Mouse (Mus musculus) liver, adult 2 months (tissue): ENCODE measurements around the gene Eif1ax. TPM values are rescaled to one million over a fixed set of nuclear protein-coding genes. Genes with fewer than 3 reads are reported as not detected.
"Not testable (repeated sequence)": the region's sequence is repeated elsewhere in the genome, so short reads cannot be mapped to it uniquely, and the experiment has no call there.

Experiments
- DNase-seq: peaks from one replicate; pipeline ENCODE4 v3.0.0-alpha.2; 2011; ENCODE audit warnings: low read depth, low spot score; ENCODE audit errors: extremely low read depth
- H3K27ac ChIP-seq: fragments of 200-500 bp; replicated peaks from 2 replicates; pipeline ENCODE4 v1.5.1; 2012; ENCODE audit warnings: low read depth, mild to moderate bottlenecking, control low read depth, inconsistent platforms, low read length; ENCODE audit not compliant: insufficient read depth
- H3K27me3 ChIP-seq: fragments of 200-500 bp; 2 replicates; pipeline ENCODE4 v1.6.1; 2012; ENCODE audit warnings: mild to moderate bottlenecking, moderate library complexity, low read length, inconsistent platforms; ENCODE audit not compliant: control insufficient read depth, insufficient read depth
- H3K36me3 ChIP-seq: fragments of 200-500 bp; 2 replicates; pipeline ENCODE4 v1.6.1; 2012; ENCODE audit warnings: low read length, inconsistent platforms; ENCODE audit not compliant: control insufficient read depth, insufficient read depth
- H3K4me1 ChIP-seq: fragments of 200-500 bp; 2 replicates; pipeline ENCODE4 v1.6.1; 2011; ENCODE audit warnings: low read length; ENCODE audit not compliant: control insufficient read depth, insufficient read depth
- H3K4me3 ChIP-seq: fragments of 200-500 bp; 2 replicates; pipeline ENCODE4 v1.5.1; 2011; ENCODE audit warnings: low read depth, mild to moderate bottlenecking, control low read depth, low read length, moderate library complexity; ENCODE audit not compliant: insufficient read depth
- H3K79me2 ChIP-seq: fragments of 200-500 bp; 2 replicates; pipeline ENCODE4 v1.6.1; 2012; ENCODE audit warnings: inconsistent platforms, mild to moderate bottlenecking, low read length, moderate library complexity; ENCODE audit not compliant: control insufficient read depth, insufficient read depth
- H3K9ac ChIP-seq: fragments of 200-500 bp; 2 replicates; pipeline ENCODE4 v1.6.1; 2012; ENCODE audit warnings: low read depth, mild to moderate bottlenecking, control low read depth, inconsistent platforms, low read length
- CTCF ChIP-seq: fragments of 200-500 bp; IDR thresholded peaks from 2 replicates; pipeline ENCODE4 v1.5.1; 2011; ENCODE audit warnings: low read depth, low read length, control low read depth
- POLR2A ChIP-seq: fragments of 200-500 bp; IDR thresholded peaks from 2 replicates; pipeline ENCODE4 v1.6.1; 2011; ENCODE audit warnings: low read length, control low read depth; ENCODE audit not compliant: insufficient read depth; ENCODE audit errors: extremely low read depth
- WGBS: fragments of 180-500 bp; shearing (Covaris S2); methylation state at CpG from one replicate; pipeline ENCODE4 v1.1.7; 2018; 5-methylcytosine and 5-hydroxymethylcytosine counted together
- polyA plus RNA-seq: library from polyadenylated mRNA; depleted of rRNA; stranded (reverse); fragments of >200 nt; gene quantifications from 2 replicates; pipeline ENCODE4 v1.2.3, GENCODE M21; 2012; rRNA removed
- total RNA-seq: library from RNA; depleted of rRNA; stranded (reverse); fragments of >200 nt; gene quantifications from 2 replicates; pipeline ENCODE4 v1.2.3, GENCODE M21; 2014; rRNA removed

The Eif1ax gene
- total and polyA plus RNA-seq, 2 experiments: 13.8 to 49.5 TPM

DNA sequence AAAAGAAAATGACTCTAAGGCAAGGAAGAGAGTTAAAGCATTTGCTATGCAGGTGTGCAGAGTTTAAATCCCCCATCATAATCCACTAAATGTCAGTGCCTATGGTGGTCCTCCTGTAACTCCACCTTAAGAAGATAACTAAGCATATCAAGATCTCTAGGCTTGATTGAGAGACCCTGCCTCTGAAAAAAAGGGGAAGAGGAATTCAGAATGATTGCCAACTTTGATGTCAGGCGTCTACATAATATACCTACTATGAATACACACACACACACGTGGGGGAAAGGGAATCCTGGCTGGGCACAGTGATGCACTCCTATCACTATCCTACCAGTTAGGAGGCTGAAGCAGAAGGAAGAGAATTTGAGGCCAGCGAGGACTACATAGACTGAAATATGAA is 19.3 kb downstream of the Eif1ax start:
- no peak for DNase-seq
- Histone ChIP-seq H3K27me3 (no peaks in the 10 kb centered on the region), H3K36me3 (no peaks in the 10 kb centered on the region; the same call in 1 of the 2 replicates), H3K9ac (no peak overlapping the region), H3K27ac (no peak overlapping the region), H3K4me3 (no peak overlapping the region), H3K79me2 (no peaks in the 10 kb centered on the region), H3K4me1 (no peaks in the 10 kb centered on the region)
- TF ChIP-seq POLR2A (no peak), CTCF (no peak)
- 72% methylated on average over 3 of the region's 3 CpGs for whole genome bisulfite sequencing

DNA sequence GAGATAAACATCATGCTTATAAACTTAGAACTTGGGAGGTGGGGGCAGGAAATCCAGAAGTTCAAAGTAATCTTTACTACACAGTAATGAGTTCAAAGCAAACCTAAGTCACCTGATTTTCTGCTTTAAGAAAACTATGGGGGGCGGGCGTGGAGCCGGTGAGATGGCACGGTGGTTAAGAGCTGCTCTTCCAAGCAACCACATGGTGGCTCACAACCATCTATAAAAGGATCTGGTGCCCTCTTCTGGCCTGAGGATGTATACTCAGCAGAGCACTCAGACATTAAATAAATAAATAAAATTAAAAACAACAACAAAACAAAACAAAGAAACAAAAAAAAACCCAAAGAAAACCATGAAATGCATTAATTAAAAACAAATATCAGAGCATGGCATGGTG is 37.3 kb downstream of the Eif1ax start:
- H3K4me1 ChIP-seq: no peaks in the 10 kb centered on the region
- H3K4me3 ChIP-seq: no peak overlapping the region
- H3K27me3 ChIP-seq: 0 out of 2 replicates have a peak, but pooled peaks cover under 1% of the 10 kb centered on the region
- TF ChIP-seq POLR2A (no peak), CTCF (peak; percentile 33)
- no peak overlapping the region for H3K9ac ChIP-seq
- H3K27ac ChIP-seq: no peak overlapping the region
- WGBS: 8% methylated on average over 4 of the region's 4 CpGs
- peak; percentile 4 for DNase-seq
- H3K79me2 ChIP-seq: no peaks in the 10 kb centered on the region
- H3K36me3 ChIP-seq: no peaks in the 10 kb centered on the region

DNA sequence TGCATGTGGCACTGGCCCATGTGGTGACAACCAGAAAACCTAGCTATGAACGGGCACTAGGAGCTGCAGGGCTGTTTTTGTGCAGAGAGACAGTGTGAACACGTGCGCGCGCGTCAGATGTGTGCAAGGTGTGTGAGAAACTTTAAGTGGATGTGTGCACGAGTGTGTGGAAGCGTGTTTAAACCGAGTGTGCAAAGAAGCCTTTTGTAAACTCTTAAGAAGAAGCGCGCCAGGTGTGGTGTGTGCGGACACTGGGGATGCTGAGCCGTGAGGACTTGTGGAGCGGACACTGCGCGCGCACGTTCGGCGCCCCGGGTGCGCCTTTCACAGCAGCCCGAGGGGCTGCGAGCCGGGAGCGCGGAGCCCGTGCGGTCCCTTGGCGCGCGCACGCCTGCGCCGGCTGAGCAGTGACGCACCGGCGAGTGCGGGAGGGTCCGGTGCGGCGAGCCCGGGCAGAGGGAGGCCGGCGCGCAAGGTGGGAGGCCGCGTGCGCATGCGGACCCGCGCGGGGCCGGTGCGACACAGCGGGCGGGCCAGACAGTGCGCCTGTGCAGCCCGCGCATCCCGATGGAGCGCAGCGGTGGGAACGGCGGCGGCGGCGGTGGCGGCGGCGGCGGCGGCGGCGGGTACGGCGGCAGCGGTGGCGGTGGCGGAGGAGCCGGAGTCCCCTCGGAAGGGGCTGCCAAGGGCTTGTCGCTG is 42.3 kb downstream of the Eif1ax start, which contains the start of gene Map7d2:
Gene Map7d2, plus strand, starts transcription at position 443 of the 699 bp plus-strand sequence.
- Histone ChIP-seq H3K4me1 (no peaks in the 10 kb centered on the region), H3K27ac (no peak within 1 kb of the TSS), H3K9ac (no peak within 1 kb of the TSS), H3K36me3 (no peaks in the 10 kb centered on the region), H3K4me3 (peak within 1 kb of the TSS; percentile 16; the same call in 1 of the 2 replicates), H3K27me3 (peaks cover 10% of the 10 kb centered on the region), H3K79me2 (no peaks in the 10 kb centered on the region)
- 12% methylated on average over 45 of the region's 83 CpGs for WGBS
- TF ChIP-seq POLR2A: no peak
- no peak for TF ChIP-seq CTCF
- DNase-seq: no peak

GRCm38 (mm10) chrX:159414829-159415673 is 43.1 kb downstream of the Eif1ax start:
- Histone ChIP-seq H3K27me3 (peaks cover 10% of the 10 kb centered on the region), H3K9ac (no peak overlapping the region), H3K79me2 (no peaks in the 10 kb centered on the region), H3K27ac (no peak overlapping the region), H3K4me1 (no peaks in the 10 kb centered on the region), H3K4me3 (no peak overlapping the region), H3K36me3 (no peaks in the 10 kb centered on the region)
- no peak for TF ChIP-seq POLR2A
- no peak for TF ChIP-seq CTCF
- 2% methylated on average over 43 of the region's 65 CpGs for WGBS
- DNase-seq: no peak

DNA sequence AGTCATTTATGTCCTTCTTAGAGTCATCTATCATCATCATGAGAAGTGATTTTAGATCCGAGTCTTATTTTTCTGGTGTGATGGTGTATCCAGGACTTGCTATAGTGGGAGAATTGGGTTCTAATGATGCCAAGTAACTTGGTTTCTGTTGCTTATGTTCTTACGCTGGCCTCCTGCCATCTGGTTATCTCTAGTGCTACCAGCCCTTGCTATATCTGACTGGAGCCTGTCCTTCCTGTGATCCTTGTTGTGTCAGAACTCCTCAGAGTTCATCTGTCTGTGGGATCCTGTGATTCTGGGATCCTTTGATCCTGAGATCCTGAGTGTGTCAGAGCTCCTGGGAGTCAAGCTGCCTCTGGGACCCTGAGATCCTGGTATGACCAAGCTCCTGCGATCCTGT is 58.5 kb downstream of the Eif1ax start:
- not testable (repeated sequence) for H3K4me1 ChIP-seq, H3K79me2 ChIP-seq
- WGBS: 91% methylated on average over 3 of the region's 3 CpGs

More for the DNA sequence above, 58.5 kb downstream of the Eif1ax start:
- DNase-seq, H3K4me3 ChIP-seq, H3K36me3 ChIP-seq, H3K27me3 ChIP-seq, H3K27ac ChIP-seq, H3K9ac ChIP-seq: not testable (repeated sequence)

Other genes starting within 250 kb of the Eif1ax start
- 6.8 and 7.4 TPM in 2 replicates for gene Rps6ka3, start 161.9 kb upstream of the Eif1ax start, total RNA-seq
- gene Rps6ka3, start 161.9 kb upstream of the Eif1ax start, polyA plus RNA-seq: 1.8 and 3.0 TPM in 2 replicates
- 0.20 TPM in 1 of 2 replicates, not detected in the other for gene Map7d2, start 42.4 kb downstream of the Eif1ax start, total RNA-seq
- not detected in 2 replicates for gene Map7d2, start 42.4 kb downstream of the Eif1ax start, polyA plus RNA-seq
- gene Bclaf3, start 154.5 kb downstream of the Eif1ax start, total RNA-seq: 2.5 and 2.9 TPM in 2 replicates
- 0.44 and 0.61 TPM in 2 replicates for gene Bclaf3, start 154.5 kb downstream of the Eif1ax start, polyA plus RNA-seq